Mouse (Mus musculus): ENCODE results near the gene Slc24a3. TPM values are rescaled to one million over a fixed set of nuclear protein-coding genes. Genes with fewer than 3 reads are reported as not detected.
A peak's percentile ranks its signal among the peaks of the same experiment; 100 is the strongest.

The Slc24a3 gene
- total RNA-seq (2014; fragmentation: Nextera tagmentation): 0.75 and 4.6 TPM in 2 replicates
- 3.0 and 3.1 TPM in 2 replicates for total RNA-seq (2017)

DNA sequence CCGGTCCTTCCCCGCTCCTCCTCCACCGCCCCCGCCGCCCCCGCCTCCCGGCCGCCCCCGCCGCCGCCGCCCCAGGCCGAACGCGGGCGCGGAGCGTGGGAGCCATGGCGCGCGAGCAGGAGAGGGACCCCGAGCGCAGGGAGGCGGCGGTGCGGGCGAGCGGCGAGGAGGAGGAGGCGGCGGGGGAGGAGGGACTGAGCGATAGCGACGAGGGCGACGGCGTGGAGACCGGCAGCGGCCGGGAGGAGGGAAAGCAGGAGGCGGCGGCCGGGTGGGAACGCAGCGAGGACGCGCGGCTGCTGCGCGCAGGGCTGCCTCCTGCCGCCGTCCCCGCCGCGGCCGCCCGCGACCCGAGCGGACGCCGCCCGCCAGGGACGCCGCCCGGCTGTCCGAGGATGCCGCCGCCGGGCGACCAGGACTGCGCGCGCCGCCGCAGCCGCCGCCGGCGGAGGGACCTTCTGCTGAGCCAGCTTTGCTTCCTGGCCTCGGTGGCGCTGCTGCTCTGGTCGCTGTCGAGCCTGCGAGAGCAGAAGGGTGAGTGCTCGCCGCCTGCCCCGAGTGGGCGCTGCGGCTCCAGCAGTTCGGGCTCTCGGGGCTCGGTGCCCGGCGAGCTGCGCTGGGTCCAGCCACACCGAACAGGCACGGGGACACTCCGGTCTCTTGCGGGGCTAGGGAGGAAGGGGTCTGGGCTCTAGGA is at the start of gene Slc24a3:
Slc24a3 (plus strand) TSS at position 91 of the 697 bp plus-strand sequence.
- ATAC-seq (replicated peaks; ENCODE audit: poor library complexity, severe bottlenecking): peak; percentile 81

DNA sequence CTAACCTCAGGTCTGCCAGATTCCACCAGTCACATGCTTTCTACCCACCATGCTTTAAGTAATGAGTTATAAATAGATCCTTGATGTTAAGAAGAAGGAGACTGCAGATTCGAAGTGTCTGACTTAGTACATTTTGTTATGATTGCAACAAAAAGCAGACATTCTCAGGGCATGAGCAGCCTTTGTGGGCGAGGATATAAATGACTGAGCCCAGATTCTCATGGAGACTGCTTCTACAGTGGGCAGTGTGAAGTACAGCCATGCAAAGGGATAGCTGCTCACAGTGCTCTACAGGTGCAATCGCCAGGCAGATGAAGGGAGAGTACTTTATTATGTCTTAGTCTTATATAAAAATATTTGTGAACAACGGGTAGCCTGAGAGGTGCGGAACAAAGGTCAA is 49.8 kb upstream of the Slc24a3 start:
- ATAC-seq (replicated peaks; ENCODE audit: poor library complexity, severe bottlenecking): no peak

DNA sequence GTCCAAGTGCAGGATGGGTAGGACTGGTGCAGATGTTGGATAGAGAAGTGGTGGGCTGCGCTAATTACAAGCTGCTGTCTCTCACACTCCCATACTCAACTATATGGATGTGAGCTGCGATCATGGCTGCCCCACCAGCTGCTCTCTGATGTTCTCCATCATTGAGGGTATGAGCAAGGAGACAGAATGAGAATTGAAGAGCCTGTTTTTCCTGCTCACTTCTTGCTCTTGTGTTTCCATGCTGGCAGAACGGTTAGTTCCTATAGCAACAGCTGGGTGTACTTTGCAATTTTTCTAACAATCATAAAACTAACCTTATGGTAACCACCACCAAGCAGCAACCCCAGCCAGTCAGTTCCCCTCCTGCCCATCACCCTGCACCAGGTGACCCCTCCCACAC is 39.8 kb upstream of the Slc24a3 start:
- no peak for ATAC-seq (replicated peaks; ENCODE audit: poor library complexity, severe bottlenecking)

DNA sequence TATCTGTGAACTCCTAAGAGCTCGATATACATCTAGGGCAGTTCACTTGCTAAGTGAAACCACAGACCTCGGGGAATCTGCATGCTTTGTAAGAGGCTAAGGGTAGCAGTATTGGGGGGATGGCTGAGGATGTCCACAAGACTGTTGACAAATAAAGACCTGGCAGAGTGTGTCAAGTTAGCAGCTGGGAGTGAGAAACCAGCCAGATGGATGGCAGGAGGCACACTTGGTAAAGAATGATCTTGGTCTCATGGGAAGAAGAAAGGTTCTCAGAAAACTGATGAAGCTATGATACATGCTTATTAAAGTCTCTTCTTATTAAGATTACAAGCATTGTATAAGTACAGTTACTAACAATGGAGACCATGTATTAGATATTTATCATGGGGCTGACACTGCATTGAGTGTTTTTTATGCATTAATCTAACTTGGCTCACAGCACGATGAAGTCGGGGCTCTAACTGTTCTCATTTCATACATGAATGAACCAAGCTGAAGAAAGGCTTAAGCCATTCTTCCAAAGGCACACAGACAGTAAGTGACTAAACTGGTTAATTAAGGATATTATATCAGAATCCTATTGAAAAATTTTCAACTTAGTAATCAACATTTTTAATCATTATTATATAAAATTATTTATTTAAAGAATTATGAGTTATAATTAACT is 30.8 kb upstream of the Slc24a3 start:
- ATAC-seq (replicated peaks; ENCODE audit: poor library complexity, severe bottlenecking): no peak

DNA sequence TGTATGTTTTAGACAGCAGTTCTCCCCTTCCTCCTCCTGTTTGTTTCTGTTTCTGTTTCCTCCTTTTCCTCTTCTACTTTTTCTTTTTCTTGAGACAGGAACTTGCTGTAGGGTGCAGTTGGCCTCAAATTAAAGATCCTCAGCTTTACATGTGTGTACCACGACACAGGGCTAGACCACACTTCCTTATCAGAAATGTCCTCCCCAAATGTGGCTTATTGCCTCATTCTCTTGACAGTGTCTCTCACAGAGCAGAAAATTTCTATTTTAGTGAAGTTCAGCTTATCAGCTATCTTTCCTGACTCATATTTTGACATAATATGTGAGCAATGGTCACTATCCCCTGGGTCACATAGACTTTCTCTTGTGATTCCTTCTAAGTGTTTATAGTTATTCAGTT is 17.1 kb upstream of the Slc24a3 start:
- ATAC-seq (replicated peaks; ENCODE audit: poor library complexity, severe bottlenecking): peak; percentile 97

DNA sequence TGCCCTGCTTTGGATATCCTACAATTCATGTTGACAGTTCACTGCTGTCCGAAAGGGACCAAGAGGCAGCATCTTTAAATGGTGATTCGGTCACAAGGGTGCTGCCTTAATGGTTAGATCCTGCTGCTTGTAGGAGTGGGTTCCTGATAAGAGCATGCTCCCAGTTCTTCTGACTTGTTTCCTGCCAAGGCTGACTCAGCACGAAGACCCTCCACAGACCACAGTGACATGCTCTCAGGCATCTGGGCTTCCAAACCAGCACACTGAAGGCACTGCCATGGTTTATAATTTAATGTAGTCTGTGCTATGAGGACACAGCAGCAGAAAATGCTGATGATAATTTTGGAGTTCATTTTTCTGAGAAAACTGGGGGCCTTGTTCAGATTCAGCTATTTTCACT is 16.7 kb upstream of the Slc24a3 start:
- peak; percentile 64 for ATAC-seq (replicated peaks; ENCODE audit: poor library complexity, severe bottlenecking)

DNA sequence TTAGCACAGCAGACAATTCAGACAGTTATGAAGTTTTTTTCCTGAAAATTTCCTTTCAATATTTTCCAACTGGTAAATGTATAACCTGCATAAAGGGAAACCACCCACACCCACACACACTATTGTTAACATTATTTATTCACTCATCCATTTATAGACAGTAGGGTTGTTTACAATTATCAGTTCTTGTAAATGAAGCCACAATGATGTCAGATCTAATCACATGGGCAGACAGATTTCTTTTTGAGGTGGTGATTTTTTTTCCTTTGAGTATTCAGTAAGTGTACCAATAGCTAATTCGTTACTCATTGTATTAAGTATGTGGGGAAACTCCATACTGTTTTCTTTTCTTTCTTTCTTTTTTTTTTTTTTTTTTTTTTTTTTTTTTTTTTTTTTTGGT is 15.3 kb upstream of the Slc24a3 start:
- ATAC-seq (replicated peaks; ENCODE audit: poor library complexity, severe bottlenecking): no peak

DNA sequence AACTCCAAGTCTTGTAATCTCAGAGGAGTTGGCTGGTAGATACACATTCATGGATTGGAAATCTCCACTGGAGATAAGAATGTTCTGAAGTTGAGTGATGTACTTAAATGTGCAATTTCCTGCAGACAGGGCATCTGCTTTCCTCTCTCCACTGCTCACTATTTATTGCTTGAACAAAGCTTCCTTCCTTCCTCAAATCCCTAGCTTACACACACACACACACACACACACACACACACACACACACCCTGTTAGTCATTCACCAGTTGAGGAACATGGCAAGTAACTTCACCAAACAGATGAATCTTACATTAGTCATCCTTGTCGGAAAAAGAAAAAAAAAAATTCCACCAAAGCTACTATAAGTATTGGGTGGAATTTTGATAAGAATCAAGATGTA is 8.6 kb upstream of the Slc24a3 start:
- ATAC-seq (replicated peaks; ENCODE audit: poor library complexity, severe bottlenecking): peak; percentile 63

DNA sequence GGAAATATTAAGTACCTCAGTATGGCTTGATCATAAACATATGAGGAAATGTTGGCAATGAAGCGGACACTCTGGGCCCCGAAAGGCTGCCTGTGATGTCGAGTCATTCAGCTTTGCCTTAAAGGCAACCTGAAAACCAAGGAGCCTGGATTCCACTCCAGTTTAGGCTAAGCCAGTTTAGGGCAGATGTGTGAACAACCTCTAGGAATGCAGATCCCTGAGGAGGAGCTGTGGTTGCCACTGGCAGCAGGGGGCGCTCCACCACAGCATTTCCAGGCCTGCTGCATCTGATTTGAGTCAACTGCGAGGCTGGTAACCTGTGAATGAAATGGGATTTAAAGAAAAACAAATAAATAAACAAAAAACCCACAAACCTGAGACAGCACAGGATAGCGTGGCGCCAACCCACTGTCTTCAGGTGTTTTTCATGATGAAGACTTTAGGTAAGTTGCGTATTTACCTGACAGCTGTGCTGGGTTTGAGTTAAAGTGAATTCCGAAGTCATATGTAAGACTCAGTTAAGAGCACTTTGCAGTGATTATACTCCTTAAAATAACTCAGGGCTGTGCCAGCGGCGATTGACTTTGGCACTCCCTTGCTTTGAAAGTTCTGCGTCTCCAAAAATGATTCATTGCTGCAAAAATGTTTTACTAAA is 6.4 kb upstream of the Slc24a3 start:
- ATAC-seq (replicated peaks; ENCODE audit: poor library complexity, severe bottlenecking): peak; percentile 88

DNA sequence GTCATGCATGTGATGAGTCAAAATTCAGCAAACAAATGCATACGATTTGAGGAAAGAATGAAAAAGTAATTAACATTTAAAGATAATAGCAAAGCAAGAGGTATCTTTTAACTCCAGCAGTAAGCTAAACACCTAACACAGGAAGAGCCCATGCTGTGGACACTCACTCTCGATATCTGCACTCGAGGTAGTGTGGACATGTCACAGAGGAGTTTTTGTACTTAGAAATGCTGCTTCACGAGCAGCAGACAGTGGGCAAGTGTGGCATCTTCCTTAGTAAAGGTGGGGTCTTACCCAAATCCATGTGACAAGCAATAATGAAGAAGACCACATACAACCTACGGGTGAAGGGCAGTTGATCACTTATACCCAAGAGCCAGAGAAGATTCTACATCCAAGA is 3.5 kb upstream of the Slc24a3 start:
- no peak for ATAC-seq (replicated peaks; ENCODE audit: poor library complexity, severe bottlenecking)

DNA sequence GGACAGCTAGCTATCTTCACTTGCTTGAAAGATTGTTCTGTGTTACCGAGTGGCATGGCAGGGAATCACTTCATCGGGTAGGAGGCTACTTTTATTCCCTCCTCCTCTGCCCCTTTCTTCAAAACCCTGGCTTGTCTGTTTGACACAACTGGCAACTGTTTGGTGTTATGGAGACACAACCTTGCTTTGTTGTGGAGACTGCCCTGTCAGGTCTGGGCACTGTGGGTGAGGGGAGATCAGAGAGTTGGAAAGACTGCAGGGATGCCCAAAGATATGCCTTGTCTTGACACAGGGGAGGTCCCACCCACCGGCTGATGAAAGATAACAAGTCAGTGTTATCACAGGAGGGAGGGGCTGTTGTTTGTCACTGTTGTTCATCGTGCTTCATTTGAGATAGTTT is 3.0 kb upstream of the Slc24a3 start:
- ATAC-seq (replicated peaks; ENCODE audit: poor library complexity, severe bottlenecking): no peak

DNA sequence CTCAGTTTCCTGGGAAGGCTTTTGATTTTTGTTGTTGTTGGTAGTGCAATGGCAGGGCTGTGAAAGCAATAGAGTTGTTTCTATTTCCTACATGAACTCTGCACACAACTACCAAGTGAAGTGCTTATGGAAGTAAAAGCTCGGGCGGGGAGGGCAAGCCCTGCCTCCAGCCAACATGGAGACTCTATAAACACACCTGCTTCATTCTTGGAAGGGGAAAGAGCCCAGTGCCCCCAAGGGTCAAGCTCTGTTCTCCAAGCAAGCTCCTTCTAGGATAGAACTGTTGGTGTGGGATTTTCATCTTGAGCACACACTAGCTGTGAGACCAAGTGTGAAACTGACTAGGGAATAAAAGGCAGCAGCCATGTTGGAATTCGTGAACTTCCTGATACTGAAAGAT is 2.5 kb upstream of the Slc24a3 start:
- no peak for ATAC-seq (replicated peaks; ENCODE audit: poor library complexity, severe bottlenecking)

DNA sequence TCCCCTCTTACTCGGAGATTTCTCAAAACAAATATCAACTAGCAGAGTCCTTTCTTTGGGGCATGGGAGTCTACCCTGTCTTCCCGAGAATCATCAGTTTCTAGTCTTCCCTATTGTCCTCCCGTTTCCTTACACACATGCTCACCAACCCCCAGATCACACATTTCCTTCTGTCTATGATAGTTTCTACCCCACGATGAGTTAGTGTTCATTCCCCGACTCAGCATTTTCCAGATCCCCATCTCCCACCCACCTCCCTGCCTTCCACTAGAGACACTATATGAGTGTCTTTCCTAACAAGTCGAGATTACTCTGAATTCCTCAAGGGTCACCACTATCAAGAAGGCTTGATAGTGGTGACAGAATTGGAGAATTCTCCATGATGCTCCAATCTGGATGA is 1.7 kb upstream of the Slc24a3 start:
- no peak for ATAC-seq (replicated peaks; ENCODE audit: poor library complexity, severe bottlenecking)

DNA sequence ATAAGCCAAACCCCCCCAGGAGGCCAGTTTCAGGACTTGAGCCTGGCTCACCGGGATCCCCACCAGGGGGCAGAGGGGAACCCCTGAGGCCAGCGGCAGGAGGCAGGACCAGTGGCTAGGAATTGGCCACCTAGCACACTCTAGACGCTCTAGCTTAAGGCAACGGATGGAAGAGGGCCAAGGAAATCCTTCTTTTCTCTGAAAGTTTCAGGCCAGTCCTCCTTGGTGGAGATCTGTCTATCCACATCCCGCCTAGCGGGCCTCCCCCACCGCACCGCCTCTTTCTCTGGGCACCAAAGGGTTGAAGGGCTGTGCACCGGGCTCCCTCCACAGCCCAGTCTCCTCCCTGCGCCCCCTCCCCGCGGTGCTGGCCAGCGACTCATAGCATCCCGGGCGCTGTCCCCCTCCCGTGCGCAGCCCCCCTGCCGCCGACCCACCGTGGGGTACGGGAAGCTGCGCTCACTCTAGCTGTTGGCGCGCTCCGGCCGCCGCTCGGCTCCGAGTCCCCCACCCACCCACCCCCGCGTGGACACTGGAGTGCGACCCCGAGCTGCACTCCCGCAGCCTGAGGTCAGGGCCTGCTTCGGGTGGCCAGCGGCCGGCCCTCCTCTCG is 397 bp upstream of the Slc24a3 start:
- peak; percentile 78 for ATAC-seq (replicated peaks; ENCODE audit: poor library complexity, severe bottlenecking)

DNA sequence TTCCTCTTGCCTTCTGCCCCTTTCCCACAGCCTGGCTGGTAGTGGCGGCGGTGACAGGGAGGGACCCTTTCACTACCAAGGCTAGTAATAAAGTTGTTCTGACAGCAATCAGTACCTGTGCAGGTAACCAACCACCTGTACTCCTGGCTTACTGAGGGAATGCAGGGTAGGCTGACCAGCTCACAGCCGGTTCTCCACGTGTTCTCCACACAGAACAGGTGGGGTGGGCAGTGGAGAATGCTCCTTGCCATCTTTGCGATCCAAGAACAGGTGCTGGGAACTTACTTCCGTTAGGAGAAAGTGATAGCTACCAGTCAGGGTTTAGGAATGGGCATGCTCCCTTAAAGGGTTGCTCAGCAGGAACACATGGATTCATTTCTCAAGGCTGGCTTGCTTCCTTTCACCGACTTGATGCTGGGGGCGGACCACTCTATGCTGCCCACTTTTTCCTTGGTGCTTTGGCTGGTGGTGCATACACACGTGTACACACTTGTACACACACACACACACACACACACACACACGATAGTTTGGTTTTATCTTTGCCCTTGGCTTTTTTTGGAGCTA is 934 bp downstream of the Slc24a3 start:
- no peak for ATAC-seq (replicated peaks; ENCODE audit: poor library complexity, severe bottlenecking)

DNA sequence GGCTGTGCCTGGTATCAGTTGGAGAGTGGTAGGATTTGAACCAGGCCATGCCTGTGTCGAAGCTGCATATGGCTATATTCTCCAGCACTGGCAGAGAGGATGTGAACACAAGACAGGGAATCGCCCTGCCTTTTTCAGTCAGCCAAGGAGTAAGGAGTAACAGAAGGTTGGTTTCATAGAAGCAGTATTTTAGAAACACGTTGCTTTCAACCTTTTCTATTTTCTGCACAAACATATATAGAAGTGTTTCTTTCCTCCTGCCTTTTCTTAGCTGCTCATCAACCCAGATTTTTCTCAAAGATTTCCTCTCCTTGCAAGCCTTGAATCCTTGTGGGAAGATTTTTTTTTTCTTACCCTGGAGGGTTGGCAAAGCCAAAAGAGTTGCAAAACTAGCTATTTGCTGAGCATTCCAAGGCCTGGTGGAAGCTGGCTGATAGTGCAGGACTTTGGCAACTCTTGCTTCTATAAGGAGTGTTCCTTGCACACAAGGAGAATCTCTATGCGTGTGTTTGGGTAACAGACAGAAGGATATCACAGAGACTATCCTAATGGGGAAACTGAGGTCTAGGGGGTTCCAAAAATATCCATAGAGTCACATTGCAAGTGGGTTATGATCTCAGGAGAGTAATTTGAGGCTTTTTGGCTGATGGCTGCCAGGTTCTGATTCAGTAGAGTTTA is 5.6 kb downstream of the Slc24a3 start:
- no peak for ATAC-seq (replicated peaks; ENCODE audit: poor library complexity, severe bottlenecking)

DNA sequence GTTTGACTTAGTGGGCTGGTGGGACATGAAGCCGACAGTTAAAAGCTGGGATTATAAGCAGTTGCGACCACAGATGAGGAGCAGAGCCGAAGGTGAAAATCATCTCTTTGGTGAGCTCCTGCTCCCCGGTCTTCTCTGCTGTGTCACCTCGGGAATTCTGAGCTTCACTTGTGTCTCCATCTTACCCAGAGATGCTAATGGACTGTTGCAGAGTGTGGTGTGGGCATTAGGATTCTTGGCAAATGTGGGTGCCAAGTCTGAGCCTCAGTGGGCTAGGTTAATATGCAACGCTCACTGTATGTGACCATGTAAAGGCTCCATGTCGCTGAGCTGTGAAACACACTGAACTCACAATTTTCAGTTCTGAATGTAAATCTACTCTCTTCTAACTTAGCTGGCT is 7.5 kb downstream of the Slc24a3 start:
- no peak for ATAC-seq (replicated peaks; ENCODE audit: poor library complexity, severe bottlenecking)

DNA sequence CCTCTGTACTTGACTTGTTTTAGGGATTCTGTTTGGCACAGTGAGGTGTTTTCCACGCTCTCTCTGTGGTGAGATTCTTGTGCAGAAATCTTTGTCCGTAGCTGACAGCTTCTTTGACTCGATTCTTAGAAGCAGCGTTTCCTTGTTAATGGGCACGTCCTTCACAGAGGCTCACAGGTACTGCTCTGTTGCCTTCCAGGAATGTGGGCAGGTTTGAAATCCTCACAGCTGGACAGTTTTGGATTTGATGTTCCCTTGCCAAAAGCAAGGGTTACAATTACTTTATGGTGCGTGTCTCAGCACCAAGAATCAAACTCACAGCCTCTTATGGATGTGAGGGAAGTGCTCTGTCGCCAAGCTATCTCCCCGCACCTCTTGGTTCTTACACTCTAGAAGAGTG is 14.9 kb downstream of the Slc24a3 start:
- no peak for ATAC-seq (replicated peaks; ENCODE audit: poor library complexity, severe bottlenecking)

DNA sequence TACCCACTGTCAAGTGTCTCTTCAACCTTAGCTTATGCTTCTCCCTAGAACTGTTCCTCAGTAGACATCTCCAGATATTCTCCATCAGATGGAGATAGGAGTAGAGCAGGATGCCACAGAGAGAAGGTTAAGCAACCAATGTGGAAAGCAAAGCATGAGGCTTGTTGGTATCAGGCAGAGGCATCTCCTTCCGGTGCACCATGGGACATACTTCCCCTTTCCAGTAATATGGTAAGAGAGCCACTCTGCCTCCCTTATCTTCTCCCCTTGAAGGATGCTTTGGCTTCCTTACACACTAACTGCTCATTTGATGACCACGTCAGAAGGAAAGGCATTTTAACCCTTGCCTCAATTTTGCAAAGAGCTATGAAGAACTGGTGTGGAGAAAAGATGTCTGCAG is 21.3 kb downstream of the Slc24a3 start:
- ATAC-seq (replicated peaks; ENCODE audit: poor library complexity, severe bottlenecking): peak; percentile 97

DNA sequence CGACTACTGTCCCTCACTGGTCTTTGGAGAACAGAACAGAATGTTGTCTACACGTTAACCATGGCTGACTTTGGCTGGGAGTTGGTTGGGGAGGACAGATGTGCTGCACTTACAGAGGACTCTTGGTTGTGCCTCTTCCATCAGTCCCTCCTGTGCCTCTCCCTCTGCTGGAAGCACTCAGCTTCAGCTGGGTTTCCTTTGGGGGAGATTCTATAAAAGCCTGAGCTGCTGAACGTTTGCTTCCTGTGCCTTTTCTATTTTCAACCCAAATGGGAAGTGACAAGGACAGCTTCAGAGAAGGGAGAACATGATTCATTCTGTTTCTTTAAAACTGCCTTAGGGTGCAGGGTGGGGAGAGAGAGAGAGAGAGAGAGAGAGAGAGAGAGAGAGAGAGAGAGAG is 28.5 kb downstream of the Slc24a3 start:
- ATAC-seq (replicated peaks; ENCODE audit: poor library complexity, severe bottlenecking): peak; percentile 43
